Mouse (Mus musculus): ENCODE data around the gene Glra1.
"Not testable (repeated sequence)": the region's sequence is repeated elsewhere in the genome, so short reads cannot be mapped to it uniquely, and the experiment has no call there.

The Glra1 gene

GRCm38 (mm10) chr11:55607808-55608523 is at the start of gene Glra1:
TSS of gene Glra1 (minus strand) at chr11:55608198.
- DNase-seq, result peak; percentile 44

- no peak for DNase-seq
Observed at GRCm38 (mm10) chr11:55636961-55637360, 29.0 kb upstream of the Glra1 start.

DNA sequence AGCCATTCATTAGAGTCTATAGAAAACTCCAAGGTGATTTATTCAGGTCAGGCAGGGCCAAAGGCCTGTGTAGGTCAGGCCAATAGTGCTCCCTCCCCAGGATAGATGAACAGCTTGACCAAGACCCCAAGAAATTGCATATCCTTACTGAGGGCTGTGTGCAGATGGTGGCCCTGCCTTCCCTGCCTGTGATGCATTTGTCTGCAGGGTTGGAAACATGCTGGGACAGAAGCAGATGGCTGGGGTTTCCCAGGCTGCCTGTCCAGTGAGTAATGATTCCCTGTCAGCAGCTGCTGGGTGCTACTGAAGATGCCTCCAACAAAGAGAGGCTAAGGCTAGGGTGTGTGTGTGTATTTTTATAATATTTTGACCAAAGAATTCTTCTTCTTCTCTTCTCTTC is 25.9 kb upstream of the Glra1 start:
- DNase-seq, result no peak

GRCm38 (mm10) chr11:55614631-55615030 is 6.6 kb upstream of the Glra1 start:
- DNase-seq, result not testable (repeated sequence)

GRCm38 (mm10) chr11:55608524-55608920 is 524 bp upstream of the Glra1 start:
- no peak for DNase-seq

- no peak for DNase-seq
Observed at GRCm38 (mm10) chr11:55607066-55607807, 761 bp downstream of the Glra1 start.

DNA sequence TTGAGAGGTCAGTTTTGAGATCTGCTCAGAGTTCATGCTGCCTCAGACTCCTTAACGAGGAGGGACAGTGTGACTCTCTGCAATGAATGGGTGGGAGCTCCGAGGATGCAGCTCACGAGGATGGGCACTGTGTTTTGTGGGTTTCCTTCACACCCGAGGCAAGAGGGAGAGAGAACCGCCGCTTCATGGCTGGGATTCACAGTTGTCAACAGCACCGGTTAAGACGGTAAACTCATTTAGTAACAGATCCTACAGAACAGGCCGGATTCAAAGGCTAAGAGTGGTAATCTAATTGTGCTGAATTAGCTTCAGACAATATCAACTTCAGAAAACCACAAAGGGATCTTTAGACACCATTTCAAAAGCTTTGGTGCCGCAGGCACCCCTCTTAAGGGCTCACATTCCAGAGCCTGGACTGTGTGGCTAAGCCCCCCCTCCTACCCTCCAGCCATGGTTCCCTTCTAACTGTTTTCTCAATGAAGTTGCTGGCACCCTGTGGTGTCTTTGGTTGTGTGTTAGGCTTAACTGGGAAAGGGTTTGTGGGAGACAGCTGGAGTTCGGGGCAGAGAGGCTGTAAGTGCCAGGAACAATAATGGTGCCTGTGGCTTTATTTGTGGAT is 6.4 kb downstream of the Glra1 start:
- no peak for DNase-seq

DNA sequence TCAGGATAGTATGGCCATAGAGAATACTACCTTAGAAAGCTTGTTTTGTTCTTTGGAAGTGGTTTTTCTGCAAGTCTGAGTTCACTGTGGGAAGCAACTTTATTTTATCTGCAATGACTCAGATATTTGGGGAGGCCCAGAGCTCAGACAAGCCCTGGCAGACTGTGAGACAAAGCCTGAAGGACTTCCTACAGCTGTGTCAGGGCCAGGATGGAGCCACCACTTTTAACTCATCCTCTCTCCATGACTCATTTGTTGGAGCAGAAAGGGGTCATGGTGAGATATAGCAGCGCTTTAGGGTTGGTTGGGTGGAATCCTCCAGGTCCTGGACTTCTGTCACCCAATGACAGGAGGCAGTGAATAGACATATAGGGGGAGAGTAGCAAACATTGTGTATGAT is 12.3 kb downstream of the Glra1 start:
- DNase-seq, result no peak

- DNase-seq, result no peak
Observed at GRCm38 (mm10) chr11:55594411-55594810, 13.6 kb downstream of the Glra1 start.

DNA sequence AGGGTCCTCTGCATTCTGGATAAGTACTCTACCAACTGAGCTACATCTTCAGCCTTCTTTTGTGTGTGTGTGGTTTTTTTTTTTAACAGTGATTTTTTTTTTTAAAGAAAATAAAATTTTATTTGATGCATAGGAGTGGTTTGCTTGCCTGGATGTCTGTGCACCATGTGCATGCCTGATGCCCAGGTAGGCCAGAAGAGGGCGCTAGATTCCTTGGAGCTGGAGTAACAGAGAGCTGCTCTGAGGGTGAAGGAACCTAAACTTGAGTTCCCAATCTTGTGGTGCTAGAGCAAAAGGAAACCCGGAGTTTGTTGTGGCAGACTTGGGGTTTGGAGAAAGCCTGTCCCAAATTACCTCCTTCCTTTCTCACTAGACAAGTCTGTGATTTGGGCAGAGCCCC is 16.8 kb downstream of the Glra1 start:
- no peak for DNase-seq

DNA sequence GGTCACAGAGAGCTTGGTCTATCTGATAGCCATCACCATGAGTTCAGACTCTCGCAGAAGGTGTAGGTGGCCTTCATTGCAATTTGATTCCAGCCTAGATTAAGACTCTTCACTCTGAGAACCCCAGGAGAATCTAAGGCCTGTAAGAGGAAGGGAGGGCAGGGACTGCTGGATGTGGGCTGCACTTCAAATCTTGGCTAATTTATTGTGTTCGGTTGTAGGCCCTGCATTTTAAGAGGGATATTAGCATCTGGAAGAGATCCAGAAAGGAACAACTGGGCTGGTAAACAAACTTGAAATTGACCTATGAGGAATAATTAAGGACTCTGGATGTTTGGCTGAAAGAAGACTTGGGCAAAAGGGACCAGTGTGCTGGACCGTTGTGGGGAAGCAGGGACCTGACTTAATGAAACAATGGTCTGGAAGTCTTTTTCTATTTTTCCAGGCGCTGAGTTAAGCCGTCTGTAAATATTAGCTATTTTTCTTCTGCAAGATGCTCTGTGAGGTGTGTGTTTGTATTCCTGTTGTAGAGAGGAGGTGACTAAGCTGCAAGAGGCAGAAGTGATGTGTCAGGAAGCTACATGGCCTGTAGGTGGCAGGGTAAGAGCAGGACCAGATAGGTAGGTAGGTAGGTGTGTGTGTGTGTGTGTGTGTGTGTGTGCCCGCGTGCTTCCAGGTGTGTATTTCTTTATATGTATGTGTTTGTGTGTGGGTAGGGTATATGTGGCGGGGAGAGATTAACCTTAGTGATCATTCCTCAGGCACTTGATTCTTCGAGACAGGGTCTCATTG is 18.4 kb downstream of the Glra1 start:
- no peak for DNase-seq

GRCm38 (mm10) chr11:55574397-55574796 is 33.6 kb downstream of the Glra1 start:
- no peak for DNase-seq

DNA sequence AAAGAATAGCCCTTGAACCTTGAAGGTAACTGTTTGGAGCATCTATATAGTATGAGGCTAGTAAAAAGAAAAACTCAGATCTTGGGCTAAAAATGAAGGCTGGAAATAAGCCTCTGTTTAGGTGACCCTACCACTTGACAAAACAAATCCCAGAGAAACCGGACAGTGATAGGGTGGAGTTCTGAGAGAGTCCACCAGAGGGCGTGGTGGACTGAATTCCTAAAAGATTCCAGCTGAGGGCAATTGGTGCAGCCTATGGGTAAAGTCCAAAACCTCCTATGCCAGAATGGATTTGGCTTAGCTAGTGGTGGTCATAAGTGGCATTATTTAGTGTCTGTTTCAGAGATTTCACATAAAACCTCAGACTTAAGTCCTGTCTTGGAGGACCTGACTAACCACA is 36.9 kb downstream of the Glra1 start:
- peak; percentile 9 for DNase-seq

- no peak for DNase-seq
Observed at GRCm38 (mm10) chr11:55566309-55567099, 41.5 kb downstream of the Glra1 start.

- no peak for DNase-seq
Observed at GRCm38 (mm10) chr11:55545690-55546089, 62.3 kb downstream of the Glra1 start.

- DNase-seq, result no peak
Observed at GRCm38 (mm10) chr11:55542671-55543070, 65.3 kb downstream of the Glra1 start.

GRCm38 (mm10) chr11:55542128-55542527 is 65.9 kb downstream of the Glra1 start:
- DNase-seq, result no peak

DNA sequence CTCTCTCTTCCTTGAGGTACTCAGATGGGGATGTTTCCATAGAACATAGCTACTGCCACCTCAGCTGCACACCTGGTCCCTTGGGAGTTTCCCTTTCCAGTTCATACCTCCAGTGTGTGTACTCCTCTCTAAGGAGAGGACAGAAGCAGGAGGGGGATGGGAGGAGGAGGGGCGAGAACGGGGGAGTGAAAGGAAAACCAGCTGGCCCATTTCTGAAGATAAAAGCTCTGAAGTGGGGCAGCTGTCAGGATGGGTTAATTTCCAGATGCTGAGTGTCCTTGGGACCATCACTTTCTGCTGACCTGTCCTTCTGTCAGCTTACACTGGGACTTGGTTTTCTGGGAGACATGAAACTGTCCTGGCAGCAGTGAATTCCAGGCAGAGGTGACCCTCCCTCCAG is 73.2 kb downstream of the Glra1 start:
- no peak for DNase-seq

- no peak for DNase-seq
Observed at GRCm38 (mm10) chr11:55533378-55533777, 74.6 kb downstream of the Glra1 start.

GRCm38 (mm10) chr11:55530741-55531140 is 77.3 kb downstream of the Glra1 start:
- DNase-seq, result no peak

- DNase-seq, result peak; percentile 69
Observed at GRCm38 (mm10) chr11:55518806-55519674, 89.0 kb downstream of the Glra1 start.

Data from lung, postnatal 36 days (tissue).